Mouse (Mus musculus) CH12.LX (cell line): Measurements from ENCODE around the gene Ndufa4l2. TPM values are rescaled to one million over a fixed set of nuclear protein-coding genes. Genes with fewer than 3 reads are reported as not detected.

Experiments used
- DNase-seq: peaks from one replicate; pipeline ENCODE4 v3.0.0-alpha.2; 2013; ENCODE audit errors: extremely low read depth
- H3K27ac ChIP-seq: 2 replicates; pipeline ENCODE4 v1.5.1; 2012; ENCODE audit warnings: low read depth, mild to moderate bottlenecking, control low read depth, moderate library complexity; ENCODE audit not compliant: insufficient read depth
- H3K27me3 ChIP-seq: replicated peaks from 2 replicates; pipeline ENCODE3; 2012; ENCODE audit warnings: inconsistent platforms
- H3K36me3 ChIP-seq, 2 experiments: replicated peaks in 1 of 2; 2 replicates each; pipeline versions ENCODE3 to v1.6.1; 2012; ENCODE audit warnings: inconsistent platforms in 1 of 2, low read length in 1 of 2, mild to moderate bottlenecking in 1 of 2, mixed read lengths in 1 of 2, moderate library complexity in 1 of 2; ENCODE audit not compliant: control insufficient read depth in 1 of 2, insufficient read depth in 1 of 2
- H3K4me1 ChIP-seq, 2 experiments: 2 replicates each; pipeline ENCODE4 v1.6.1; 2012; ENCODE audit warnings: inconsistent platforms in 1 of 2, moderate library complexity in 1 of 2; ENCODE audit not compliant: insufficient read depth in 2 of 2, control insufficient read depth in 1 of 2
- H3K4me2 ChIP-seq: 2 replicates; pipeline ENCODE4 v1.6.1; 2012; ENCODE audit warnings: low read depth, mild to moderate bottlenecking, control low read depth; ENCODE audit not compliant: poor library complexity, insufficient read depth, severe bottlenecking
- H3K4me3 ChIP-seq, 3 experiments: fragments of 150-350 bp in 1 of 3; sonication (generic) in 1 of 3; replicated peaks in 1 of 3; 2 replicates each; pipeline versions ENCODE3 to v1.5.1; 2011 to 2012; ENCODE audit warnings: low read depth in 2 of 3, low read length in 2 of 3, mild to moderate bottlenecking in 2 of 3, moderate library complexity in 2 of 3, control low read depth in 1 of 3, improper control_type of control experiment in 1 of 3, inconsistent platforms in 1 of 3, mixed read lengths in 1 of 3; ENCODE audit not compliant: poor library complexity in 1 of 3
- H3K79me2 ChIP-seq: replicated peaks from 2 replicates; pipeline ENCODE4 v1.6.1; 2012; ENCODE audit warnings: mild to moderate bottlenecking, moderate library complexity; ENCODE audit not compliant: control insufficient read depth, poor library complexity, insufficient read depth, severe bottlenecking; ENCODE audit errors: extremely low read depth
- H3K9ac ChIP-seq: 2 replicates; pipeline ENCODE4 v1.6.1; 2012; ENCODE audit warnings: low read depth, mild to moderate bottlenecking, control low read depth, moderate library complexity; ENCODE audit not compliant: insufficient read depth
- H3K9me3 ChIP-seq: replicated peaks from 2 replicates; pipeline ENCODE3; 2012; ENCODE audit warnings: low read length, inconsistent platforms, mixed read lengths
- CHD2 ChIP-seq: IDR thresholded peaks from 2 replicates; pipeline ENCODE4 v1.6.1; 2011; ENCODE audit warnings: low read length, improper control_type of control experiment
- CTCF ChIP-seq, 2 experiments: IDR thresholded peaks in 1 of 2; conservative IDR thresholded peaks in 1 of 2; 2 replicates each; pipeline ENCODE4 v1.5.1; 2011 to 2012; ENCODE audit warnings: low read depth in 2 of 2, low read length in 2 of 2, improper control_type of control experiment in 1 of 2, inconsistent platforms in 1 of 2, mild to moderate bottlenecking in 1 of 2, moderate library complexity in 1 of 2
- ELF1 ChIP-seq: IDR thresholded peaks from 2 replicates; pipeline ENCODE4 v1.6.1; 2014; ENCODE audit warnings: low read depth, mild to moderate bottlenecking, inconsistent platforms, low read length, improper control_type of control experiment
- EP300 ChIP-seq: IDR thresholded peaks from 2 replicates; pipeline ENCODE4 v1.6.1; 2011; ENCODE audit warnings: low read length, improper control_type of control experiment
- GABPA ChIP-seq: IDR thresholded peaks from 2 replicates; pipeline ENCODE4 v1.6.1; 2012; ENCODE audit warnings: low read depth, low read length, improper control_type of control experiment, inconsistent platforms; ENCODE audit not compliant: insufficient replicate concordance
- IRF4 ChIP-seq: IDR thresholded peaks from 2 replicates; pipeline ENCODE4 v1.6.1; 2014; ENCODE audit warnings: low read depth, mild to moderate bottlenecking, inconsistent platforms, low read length, improper control_type of control experiment
- JUND ChIP-seq: conservative IDR thresholded peaks from 2 replicates; pipeline ENCODE4 v1.6.1; 2011; ENCODE audit warnings: low read depth, low read length, improper control_type of control experiment
- KAT2A ChIP-seq: IDR thresholded peaks from 2 replicates; pipeline ENCODE4 v1.6.1; 2012; ENCODE audit warnings: low read length, improper control_type of control experiment, inconsistent platforms; ENCODE audit not compliant: insufficient replicate concordance
- MAFK ChIP-seq: IDR thresholded peaks from 2 replicates; pipeline ENCODE4 v1.6.1; 2011; ENCODE audit warnings: low read length, improper control_type of control experiment; ENCODE audit not compliant: insufficient replicate concordance
- MAX ChIP-seq: IDR thresholded peaks from 2 replicates; pipeline ENCODE4 v1.6.1; 2011; ENCODE audit warnings: low read length, improper control_type of control experiment
- NELFE ChIP-seq: IDR thresholded peaks from 2 replicates; pipeline ENCODE4 v1.6.1; 2011; ENCODE audit warnings: low read depth, low read length, improper control_type of control experiment
- NRF1 ChIP-seq: IDR thresholded peaks from 2 replicates; pipeline ENCODE4 v1.6.1; 2014; ENCODE audit warnings: low read depth, mild to moderate bottlenecking, inconsistent platforms, low read length, improper control_type of control experiment, moderate library complexity
- PAX5 ChIP-seq: IDR thresholded peaks from 2 replicates; pipeline ENCODE4 v1.6.1; 2012; ENCODE audit warnings: low read length, inconsistent platforms, mixed read lengths
- RCOR1 ChIP-seq: conservative IDR thresholded peaks from 2 replicates; pipeline ENCODE4 v1.6.1; 2012; ENCODE audit warnings: low read depth, mild to moderate bottlenecking, inconsistent platforms, low read length, improper control_type of control experiment
- SIN3A ChIP-seq: IDR thresholded peaks from 2 replicates; pipeline ENCODE4 v1.6.1; 2012; ENCODE audit warnings: low read length, improper control_type of control experiment, inconsistent platforms
- TBP ChIP-seq: conservative IDR thresholded peaks from 2 replicates; pipeline ENCODE4 v1.6.1; 2011; ENCODE audit warnings: low read depth, low read length, improper control_type of control experiment
- TCF12 ChIP-seq: IDR thresholded peaks from 2 replicates; pipeline ENCODE4 v1.6.1; 2014; ENCODE audit warnings: low read depth, mild to moderate bottlenecking, inconsistent platforms, low read length, improper control_type of control experiment
- ZKSCAN1 ChIP-seq: IDR thresholded peaks from 2 replicates; pipeline ENCODE4 v1.6.1; 2012; ENCODE audit warnings: low read depth, inconsistent platforms, low read length, improper control_type of control experiment, borderline replicate concordance
- ZNF384 ChIP-seq: IDR thresholded peaks from 2 replicates; pipeline ENCODE4 v1.6.1; 2012; ENCODE audit warnings: low read depth, low read length, improper control_type of control experiment, inconsistent platforms
- dilution Hi-C: fragments of 300-500 bp; cut with MboI; formaldehyde crosslinking; loops from 2 replicates; pipeline ENCODE4 v1.14.3; 2020; ENCODE audit warnings: low sequenced_read_pairs; ENCODE audit not compliant: extremely low pct_unique_long_range_greater_than_20kb, extremely low pct_ligation_motif_present
- in situ Hi-C: fragments of 300-500 bp; cut with MboI; formaldehyde crosslinking; loops from 3 replicates; pipeline ENCODE4 v1.14.3; 2019; ENCODE audit warnings: low sequenced_read_pairs, low pct_ligation_motif_present, low pct_unique_long_range_greater_than_20kb, mixed read lengths
- polyA plus RNA-seq: library from polyadenylated mRNA; unstranded; fragments of >175 nt; gene quantifications from 2 replicates; pipeline ENCODE4 v1.2.1, GENCODE M21; 2012; ENCODE audit warnings: low read depth; ENCODE audit not compliant: insufficient read length
- total RNA-seq, 2 experiments: library from RNA; depleted of rRNA; stranded (reverse); fragments of 300-350 nt in 1 of 2; fragments of >200 nt in 1 of 2; gene quantifications; 2 replicates each; pipeline ENCODE4 v1.2.3; 2012 to 2014

Gene Ndufa4l2
- total and polyA plus RNA-seq, 3 experiments: 0.47 TPM; not detected in 2

DNA sequence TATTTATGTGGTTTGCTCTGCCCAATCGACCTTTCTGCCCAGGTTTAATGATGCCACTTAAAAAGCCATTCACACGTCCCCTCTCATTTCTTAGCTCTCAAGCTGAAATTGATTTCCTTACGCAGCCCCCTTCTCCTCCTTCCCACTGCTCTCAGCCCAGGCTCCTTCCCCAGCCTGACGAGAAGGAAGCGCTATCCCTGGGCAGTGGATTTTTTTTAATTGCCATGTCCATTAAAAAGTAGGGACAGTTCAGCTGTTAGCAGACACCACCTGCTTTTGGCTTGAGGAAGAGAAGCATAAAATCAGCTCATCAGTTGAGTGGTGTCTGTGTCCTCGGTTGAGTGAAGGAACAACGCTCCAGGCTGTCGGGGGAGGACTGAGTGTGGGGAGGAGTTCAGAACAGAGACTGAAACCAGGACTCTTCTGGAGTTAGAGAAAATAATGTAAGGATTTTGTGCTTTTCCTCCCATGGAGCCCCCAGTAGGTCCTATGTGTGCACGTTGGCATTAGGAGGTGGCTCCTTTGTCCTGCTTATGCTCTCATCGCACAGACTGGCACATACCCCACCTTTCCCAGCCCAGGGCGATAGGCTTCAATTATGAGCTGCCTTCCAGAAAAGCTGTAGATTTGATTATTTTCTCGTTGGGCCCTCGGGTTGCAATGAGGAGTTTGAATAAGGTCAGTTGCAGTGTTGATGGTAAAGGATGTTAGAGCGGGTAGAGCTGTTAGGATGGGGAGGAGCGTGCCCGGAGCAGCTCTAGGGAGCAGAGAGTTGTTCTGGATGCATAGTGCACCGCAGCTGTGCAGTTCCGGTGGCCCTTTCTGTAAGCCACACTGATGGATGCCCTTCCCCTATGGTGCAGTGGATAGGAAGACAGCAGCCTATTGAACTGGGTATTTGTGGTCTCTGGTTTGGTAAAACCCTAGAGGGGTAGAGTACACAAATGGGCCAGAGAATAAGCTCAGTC, 24.3 kb upstream of the Ndufa4l2 start:
- no peak for DNase-seq
- dilution Hi-C loops (no loop called here), in situ Hi-C loops (no loop called here)
- no peak overlapping the region for H3K27ac ChIP-seq
- TF ChIP-seq ZKSCAN1 (no peak), NRF1 (no peak), IRF4 (no peak), EP300 (no peak), CHD2 (no peak)
- H3K9me3 ChIP-seq: no peaks in the 10 kb centered on the region
- H3K4me2 ChIP-seq: no peak overlapping the region
- H3K27me3 ChIP-seq: no peaks in the 10 kb centered on the region
- H3K79me2 ChIP-seq: no peaks in the 10 kb centered on the region
- H3K4me3 ChIP-seq: no peak overlapping the region
- peaks cover 51 to 85% of the 10 kb centered on the region in 2 experiments for H3K36me3 ChIP-seq
- peaks cover 0 to 3% of the 10 kb centered on the region in 2 experiments; a peak in 1 of 4 replicates for H3K4me1 ChIP-seq
- no peak overlapping the region for H3K9ac ChIP-seq

DNA sequence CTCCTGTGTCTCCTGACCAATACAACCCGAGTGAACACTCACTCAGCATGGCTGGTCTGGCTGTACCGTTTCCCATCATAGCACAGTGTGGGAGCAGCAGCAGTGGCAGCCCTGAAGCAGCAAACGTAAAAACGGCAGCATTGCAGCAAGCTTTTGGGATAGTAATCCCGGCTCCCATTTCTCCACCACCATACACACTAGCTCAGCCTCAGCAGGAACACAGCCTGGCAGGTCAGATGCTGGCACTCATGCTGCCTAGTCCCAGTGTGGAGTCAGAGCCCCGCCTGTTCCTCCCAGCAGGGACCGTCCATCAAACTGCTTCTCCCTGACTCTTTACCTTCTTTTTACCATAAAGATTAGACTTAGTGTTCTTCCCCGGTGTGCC, 23.6 kb upstream of the Ndufa4l2 start:
- in situ Hi-C loops: no loop called here

DNA sequence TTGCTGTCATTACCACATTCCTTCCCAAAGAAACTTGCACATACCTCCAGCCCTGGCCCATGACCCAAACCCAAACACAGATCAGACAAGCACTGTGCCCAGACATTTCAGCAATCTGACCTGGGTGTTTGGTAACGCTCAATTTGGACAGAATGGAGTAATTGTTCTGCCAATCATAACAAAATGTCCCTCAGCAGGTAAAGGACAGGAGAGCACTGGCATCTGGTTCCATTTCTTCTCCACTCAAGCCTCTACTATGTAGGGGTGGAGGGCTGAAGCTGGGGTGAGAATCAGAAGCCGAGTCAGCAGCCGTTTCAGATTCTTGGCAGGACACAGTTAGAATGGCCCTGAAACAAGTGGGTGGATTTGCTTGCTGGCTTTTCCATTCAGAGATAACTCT, 22.6 kb upstream of the Ndufa4l2 start:
- Histone ChIP-seq H3K27me3 (no peaks in the 10 kb centered on the region), H3K9ac (no peak overlapping the region), H3K4me1 (no peaks in the 10 kb centered on the region), H3K79me2 (no peaks in the 10 kb centered on the region), H3K4me3 (no peak overlapping the region), H3K36me3 (peaks cover 58 to 91% of the 10 kb centered on the region in 2 experiments), H3K4me2 (no peak overlapping the region)
- dilution Hi-C loops (no loop called here), in situ Hi-C loops (no loop called here)
- DNase-seq: no peak
- TF ChIP-seq NELFE (no peak), ELF1 (no peak), MAX (no peak), RCOR1 (no peak), NRF1 (no peak), PAX5 (no peak), CTCF (conservative IDR thresholded peaks at IDR 0.05 in 1 of 2, IDR thresholded peaks at IDR 0.05 in 1 of 2; ENCODE audit: low read depth in 2 of 2, low read length in 2 of 2) (no peak)
- TF ChIP-seq, all 38 proteins: peak for 0
- Histone ChIP-seq H3K9me3 (no peaks in the 10 kb centered on the region), H3K27ac (no peak overlapping the region)

More for the DNA sequence above, 23.6 kb upstream of the Ndufa4l2 start:
- H3K79me2 ChIP-seq: no peaks in the 10 kb centered on the region
- H3K36me3 ChIP-seq: peaks cover 52 to 87% of the 10 kb centered on the region in 2 experiments
- H3K4me3 ChIP-seq: no peak overlapping the region
- peaks cover 0 to 2% of the 10 kb centered on the region in 2 experiments; a peak in 1 of 4 replicates for H3K4me1 ChIP-seq
- no peaks in the 10 kb centered on the region for H3K27me3 ChIP-seq
- H3K27ac ChIP-seq: no peak overlapping the region
- dilution Hi-C loops: no loop called here
- DNase-seq: no peak
- H3K4me2 ChIP-seq: no peak overlapping the region
- H3K9ac ChIP-seq: no peak overlapping the region
- TF ChIP-seq PAX5 (no peak), JUND (no peak), EP300 (no peak), TBP (no peak), SIN3A (no peak), TCF12 (no peak), GABPA (no peak), MAFK (no peak), KAT2A (no peak), ZNF384 (no peak), ZKSCAN1 (no peak)
- H3K9me3 ChIP-seq: no peaks in the 10 kb centered on the region
